Mouse (Mus musculus) midbrain, embryonic 13.5 days (tissue): ENCODE measurements around the gene Crk. TPM values are rescaled to one million over a fixed set of nuclear protein-coding genes. Genes with fewer than 3 reads are reported as not detected.
A peak's percentile ranks its signal among the peaks of the same experiment; 100 is the strongest.
"Not testable (repeated sequence)": the region's sequence is repeated elsewhere in the genome, so short reads cannot be mapped to it uniquely, and the experiment has no call there.

Source experiments
- ATAC-seq: fragments of 200-750 bp; cut with Nextera tagmentation; 2 replicates; pipeline ENCODE4 v1.8.0; 2017; ENCODE audit warnings: mild to moderate bottlenecking, moderate TSS enrichment, moderate library complexity
- H3K27ac ChIP-seq: fragments of 300-500 bp; sonication (generic); 2 replicates; pipeline ENCODE4 v1.5.1; 2015; ENCODE audit warnings: inconsistent platforms, mild to moderate bottlenecking, moderate library complexity
- H3K27me3 ChIP-seq: fragments of 300-500 bp; sonication (generic); 2 replicates; pipeline ENCODE4 v1.6.1; 2015; ENCODE audit warnings: mild to moderate bottlenecking, inconsistent platforms
- H3K36me3 ChIP-seq: fragments of 300-500 bp; sonication (generic); 2 replicates; pipeline ENCODE4 v1.6.1; 2015; ENCODE audit warnings: mild to moderate bottlenecking, inconsistent platforms
- H3K4me1 ChIP-seq: fragments of 300-500 bp; sonication (generic); replicated peaks from 2 replicates; pipeline ENCODE4 v1.6.1; 2015; ENCODE audit warnings: inconsistent platforms
- H3K4me2 ChIP-seq: fragments of 300-500 bp; sonication (generic); replicated peaks from 2 replicates; pipeline ENCODE4 v1.6.1; 2015; ENCODE audit warnings: moderate library complexity, mild to moderate bottlenecking, inconsistent platforms
- H3K4me3 ChIP-seq: fragments of 300-500 bp; sonication (generic); replicated peaks from 2 replicates; pipeline ENCODE4 v1.5.1; 2015; ENCODE audit warnings: mild to moderate bottlenecking, inconsistent platforms
- H3K9ac ChIP-seq: fragments of 300-500 bp; sonication (generic); replicated peaks from 2 replicates; pipeline ENCODE4 v1.6.1; 2015; ENCODE audit warnings: mild to moderate bottlenecking, inconsistent platforms
- H3K9me3 ChIP-seq: fragments of 300-500 bp; sonication (generic); 2 replicates; pipeline ENCODE4 v1.6.1; 2016; ENCODE audit warnings: mild to moderate bottlenecking, inconsistent platforms
- WGBS: fragments of 180-500 bp; shearing (Covaris S2); methylation state at CpG from one replicate; pipeline ENCODE4 v1.1.7; 2015; 5-methylcytosine and 5-hydroxymethylcytosine counted together
- polyA plus RNA-seq: library from polyadenylated mRNA; unstranded; fragments of >200 nt; fragmentation: Nextera tagmentation; extraction: Ambion mirVana; gene quantifications from 2 replicates; pipeline ENCODE4 v1.2.1, GENCODE M21; 2015

The Crk gene
- polyA plus RNA-seq, 1 experiment from 2014 or later, result 129 TPM

DNA sequence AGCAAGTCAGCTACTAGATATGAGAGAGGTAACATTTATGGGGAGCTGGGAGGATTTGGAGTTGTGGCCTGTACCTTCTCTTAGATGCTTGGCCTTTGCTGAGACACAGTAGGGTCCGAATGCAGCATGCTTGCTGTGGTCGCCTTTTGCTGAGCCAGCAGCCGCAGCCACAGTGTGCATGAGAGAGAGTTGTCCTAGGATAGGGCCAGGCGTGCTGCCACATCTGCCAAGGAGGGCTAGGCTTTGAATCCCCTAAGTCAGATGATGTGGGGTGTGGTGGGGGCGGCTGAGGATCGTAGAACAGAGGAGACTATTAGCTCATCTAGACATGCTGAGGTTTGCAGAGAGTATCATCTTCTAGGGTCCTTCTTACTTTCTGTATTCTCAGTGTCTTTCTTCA, 23.7 kb downstream of the Crk start:
- no peak for ATAC-seq
- Histone ChIP-seq H3K27ac (no peak overlapping the region), H3K4me1 (no peaks in the 10 kb centered on the region), H3K4me2 (no peak overlapping the region), H3K9ac (no peak overlapping the region), H3K9me3 (no peaks in the 10 kb centered on the region), H3K36me3 (peaks cover 73% of the 10 kb centered on the region), H3K4me3 (no peak overlapping the region), H3K27me3 (no peaks in the 10 kb centered on the region)
- WGBS, result 95% methylated on average over 6 of the region's 6 CpGs

DNA sequence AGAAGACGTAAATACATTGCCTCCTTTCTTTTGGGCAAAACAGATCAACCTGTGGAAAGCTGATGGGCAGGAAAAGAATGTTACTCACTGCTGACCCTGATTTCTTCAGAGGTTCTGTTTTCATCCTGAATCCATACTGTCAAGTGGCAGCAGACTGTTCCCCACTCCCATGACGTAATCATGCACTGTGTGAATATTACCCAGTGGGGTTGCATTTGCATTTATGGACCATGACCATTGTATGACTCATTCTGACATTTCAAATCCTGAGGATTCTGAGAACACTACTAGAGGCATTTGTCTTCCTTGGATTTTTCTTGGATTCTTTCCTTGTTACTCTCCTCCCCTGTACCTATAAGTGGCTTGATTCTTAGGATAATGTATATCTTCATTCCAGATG, 24.7 kb downstream of the Crk start:
- Histone ChIP-seq H3K27ac (no peak overlapping the region), H3K27me3 (no peaks in the 10 kb centered on the region), H3K4me1 (no peaks in the 10 kb centered on the region), H3K4me2 (no peak overlapping the region), H3K9ac (no peak overlapping the region), H3K9me3 (no peaks in the 10 kb centered on the region), H3K4me3 (no peak overlapping the region), H3K36me3 (peaks cover 68% of the 10 kb centered on the region)
- WGBS, result 92% methylated on average over 2 of the region's 2 CpGs
- ATAC-seq, result no peak

DNA sequence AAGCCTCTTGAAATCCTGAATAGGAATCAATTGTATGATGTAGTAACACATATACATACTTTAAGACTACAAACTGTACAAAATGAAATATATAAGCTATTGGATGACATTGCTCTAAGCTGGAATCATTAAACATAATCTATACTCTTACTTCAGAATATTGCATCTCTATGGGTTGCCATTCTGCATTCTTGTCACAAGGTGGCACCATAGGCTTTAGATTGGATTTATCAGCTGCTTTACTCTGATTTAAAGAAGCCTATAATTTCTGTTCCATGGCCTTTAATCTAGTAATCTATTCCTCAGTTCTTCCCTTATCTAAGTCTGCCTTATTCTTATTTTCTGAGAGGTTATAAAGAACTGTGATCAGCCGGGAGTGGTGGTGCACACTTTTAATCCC, 34.9 kb downstream of the Crk start:
- WGBS, result 85% methylated on average over 1 of the region's 1 CpGs
- Histone ChIP-seq H3K27me3 (no peaks in the 10 kb centered on the region), H3K4me2 (no peak overlapping the region), H3K27ac (no peak overlapping the region), H3K9ac (no peak overlapping the region), H3K4me1 (no peaks in the 10 kb centered on the region), H3K9me3 (no peaks in the 10 kb centered on the region), H3K36me3 (no peaks in the 10 kb centered on the region), H3K4me3 (no peak overlapping the region)
- ATAC-seq, result no peak

DNA sequence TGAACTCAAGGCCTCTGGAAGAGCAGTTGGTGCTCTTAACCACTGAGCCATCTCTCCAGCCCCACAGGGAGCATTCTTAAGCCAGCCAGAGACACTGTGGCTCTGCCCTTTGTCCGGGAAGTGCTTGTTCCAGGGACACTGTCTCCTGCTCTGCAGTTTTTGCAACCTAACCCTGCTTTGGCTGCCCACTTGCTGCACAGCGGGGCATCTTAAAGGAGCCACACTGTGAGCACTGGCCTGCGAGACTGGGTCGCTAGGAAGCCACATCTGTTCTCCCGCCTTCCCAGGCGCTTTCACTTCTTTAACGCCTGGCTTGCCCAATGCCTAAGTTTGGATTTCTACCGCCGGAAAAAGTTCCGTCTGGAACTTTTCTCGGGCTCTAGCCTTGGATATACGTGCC, 36.5 kb downstream of the Crk start:
- Histone ChIP-seq H3K9ac (no peak overlapping the region), H3K4me2 (no peak overlapping the region)

DNA sequence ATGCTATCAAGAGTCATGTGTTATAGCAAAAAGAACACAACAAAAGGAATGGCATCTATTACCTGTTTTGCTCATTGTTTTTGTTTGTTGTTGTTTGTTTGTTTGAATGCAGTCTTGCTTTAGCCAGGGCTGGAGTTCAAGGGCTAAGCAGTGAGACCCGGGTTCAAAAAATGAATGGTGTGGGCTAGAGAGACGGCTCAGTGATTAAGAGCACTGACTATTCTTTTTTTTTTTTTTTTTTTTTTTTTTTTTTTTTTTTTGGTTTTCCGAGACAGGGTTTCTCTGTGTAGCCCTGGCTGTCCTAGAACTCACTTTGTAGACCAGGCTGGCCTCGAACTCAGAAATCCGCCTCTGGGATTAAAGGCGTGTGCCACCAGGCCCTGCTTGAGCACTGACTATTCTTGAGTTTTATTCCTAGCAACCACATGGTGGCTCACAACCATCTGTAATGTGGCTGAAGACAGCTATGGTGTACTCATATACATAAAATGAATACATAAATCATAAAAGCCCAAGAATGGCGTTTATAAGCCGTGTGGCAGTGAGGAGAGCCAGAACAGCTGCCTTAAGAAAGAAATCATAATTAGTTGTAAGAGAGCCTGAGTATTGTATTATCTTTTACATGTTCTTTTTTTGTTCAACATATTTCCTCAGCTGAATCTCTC, 37.7 kb downstream of the Crk start:
- Histone ChIP-seq H3K27me3 (no peaks in the 10 kb centered on the region), H3K36me3 (no peaks in the 10 kb centered on the region), H3K27ac (no peak overlapping the region), H3K4me3 (no peak overlapping the region), H3K9ac (no peak overlapping the region), H3K9me3 (peaks cover 14% of the 10 kb centered on the region; the same call in 1 of the 2 replicates), H3K4me1 (no peaks in the 10 kb centered on the region), H3K4me2 (no peak overlapping the region)
- 87% methylated on average over 8 of the region's 8 CpGs for WGBS
- no peak for ATAC-seq

More for the DNA sequence above, 36.5 kb downstream of the Crk start:
- no peak overlapping the region for H3K27ac ChIP-seq
- H3K4me1 ChIP-seq, result no peaks in the 10 kb centered on the region
- 0 out of 2 replicates have a peak, but pooled peaks cover 5% of the 10 kb centered on the region for H3K9me3 ChIP-seq
- H3K4me3 ChIP-seq, result no peak overlapping the region
- H3K27me3 ChIP-seq, result no peaks in the 10 kb centered on the region
- ATAC-seq, result no peak
- WGBS, result 16% methylated on average over 12 of the region's 12 CpGs
- no peaks in the 10 kb centered on the region for H3K36me3 ChIP-seq

DNA sequence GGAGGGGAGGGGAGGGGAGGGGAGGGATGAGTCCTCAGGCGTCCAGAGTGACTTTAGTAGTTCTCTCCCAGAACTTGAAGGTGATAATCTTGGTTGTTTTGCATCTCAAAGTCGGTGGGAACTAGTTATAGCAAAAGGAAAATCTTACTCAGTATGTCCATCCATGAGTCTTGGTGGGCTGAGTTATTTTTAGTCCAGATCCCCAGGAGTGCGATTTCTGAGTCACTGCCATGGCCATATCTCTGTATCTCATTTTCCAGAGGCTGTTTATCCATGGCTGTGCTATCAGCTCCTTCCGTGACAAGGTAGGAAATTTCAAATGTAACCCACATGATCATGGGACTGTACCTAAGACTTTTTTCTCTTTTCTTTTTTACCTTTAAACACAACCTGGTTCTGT, 43.3 kb downstream of the Crk start:
- Histone ChIP-seq H3K4me1 (no peaks in the 10 kb centered on the region), H3K27me3 (no peaks in the 10 kb centered on the region), H3K4me2 (no peak overlapping the region), H3K27ac (no peak overlapping the region), H3K9me3 (peaks cover 14% of the 10 kb centered on the region; the same call in 1 of the 2 replicates), H3K4me3 (no peak overlapping the region), H3K9ac (no peak overlapping the region), H3K36me3 (no peaks in the 10 kb centered on the region)
- no peak for ATAC-seq
- 60% methylated on average over 4 of the region's 4 CpGs for WGBS

DNA sequence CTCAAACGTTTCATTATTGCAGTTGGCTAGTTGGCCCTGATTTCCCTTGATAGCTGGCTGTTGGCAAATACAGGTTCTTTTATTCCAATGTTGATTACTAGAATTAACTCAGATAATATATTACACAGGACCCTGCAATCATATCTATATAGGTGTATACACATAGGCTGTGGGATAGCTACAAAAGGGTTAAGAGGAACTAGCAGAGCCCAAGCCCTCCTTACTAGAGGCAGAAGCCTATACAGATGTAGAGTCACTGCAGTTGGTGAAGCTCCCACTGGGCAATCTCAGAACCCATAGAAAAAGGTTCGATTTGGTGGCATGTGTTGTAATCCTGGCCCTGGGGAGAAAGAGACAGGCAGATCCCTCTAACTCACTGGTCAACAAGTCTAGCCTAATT, 48.1 kb downstream of the Crk start:
- Histone ChIP-seq H3K9ac (no peak overlapping the region), H3K4me1 (peaks cover 8% of the 10 kb centered on the region), H3K27ac (no peak overlapping the region), H3K4me3 (no peak overlapping the region), H3K4me2 (no peak overlapping the region), H3K9me3 (no peaks in the 10 kb centered on the region), H3K27me3 (no peaks in the 10 kb centered on the region), H3K36me3 (no peaks in the 10 kb centered on the region)
- no peak for ATAC-seq
- WGBS, result 85% methylated on average over 2 of the region's 2 CpGs

DNA sequence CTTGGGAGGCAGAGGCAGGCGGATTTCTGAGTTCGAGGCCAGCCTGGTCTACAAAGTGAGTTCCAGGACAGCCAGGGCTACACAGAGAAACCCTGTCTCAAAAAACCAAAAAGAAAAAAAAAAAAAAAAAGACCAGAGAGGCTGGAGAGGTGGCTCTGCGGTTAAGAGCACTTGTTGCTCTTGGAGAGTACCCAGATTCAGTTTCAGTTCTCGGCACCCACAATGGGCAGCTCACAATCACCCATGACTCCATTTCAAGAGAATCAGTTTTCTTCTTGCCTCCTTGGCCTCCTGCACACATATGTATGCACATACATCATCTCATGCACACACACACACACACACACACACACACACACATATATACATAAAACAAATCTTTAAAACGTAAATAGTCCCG, 48.6 kb downstream of the Crk start:
- H3K27ac ChIP-seq, H3K9ac ChIP-seq, H3K4me2 ChIP-seq, ATAC-seq, H3K9me3 ChIP-seq, H3K27me3 ChIP-seq, H3K4me3 ChIP-seq, H3K36me3 ChIP-seq: not testable (repeated sequence)
- whole genome bisulfite sequencing, result 92% methylated on average over 6 of the region's 6 CpGs
- peaks cover 10% of the 10 kb centered on the region for H3K4me1 ChIP-seq

DNA sequence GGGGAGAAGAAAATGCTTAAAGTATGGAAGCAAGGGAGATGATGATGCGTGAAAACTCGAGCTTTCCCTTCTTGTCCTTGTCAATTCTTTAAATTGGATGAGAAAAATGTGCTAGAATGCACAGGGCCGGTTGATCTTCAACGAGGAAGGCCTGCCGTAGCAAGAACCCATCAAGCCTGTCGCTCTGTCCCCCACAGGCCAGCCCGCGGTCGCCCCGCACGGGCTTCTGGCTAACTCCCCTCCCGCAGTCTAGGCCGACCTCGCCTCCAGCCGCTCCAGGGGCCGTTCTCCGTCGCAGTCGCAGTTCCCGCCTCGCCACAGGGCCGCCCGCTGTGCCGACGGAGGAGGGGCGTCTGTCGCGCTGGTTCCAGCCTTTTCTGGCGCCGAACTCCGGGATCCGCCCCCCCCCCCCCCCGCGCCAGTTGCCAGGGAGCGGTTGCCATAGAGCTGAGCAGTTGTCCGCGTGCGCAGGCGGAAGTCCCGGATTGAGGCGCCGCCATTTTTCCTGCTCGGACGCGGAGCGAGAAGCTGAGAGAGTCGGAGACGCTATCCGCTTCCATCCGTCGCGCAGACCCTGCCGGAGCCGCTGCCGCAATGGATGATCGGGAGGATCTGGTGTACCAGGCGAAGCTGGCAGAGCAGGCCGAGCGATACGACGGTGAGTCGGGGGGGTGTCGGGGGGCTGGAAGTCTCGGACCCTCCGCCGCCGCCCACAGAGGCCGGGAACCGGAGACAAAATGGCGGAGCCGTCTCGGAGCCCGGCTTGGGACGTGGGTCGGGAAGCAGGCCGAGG, 53.6 kb downstream of the Crk start, which contains the start of gene Ywhae:
Gene Ywhae (plus strand): TSS at position 436 of the 793 bp plus-strand sequence.
- Histone ChIP-seq H3K36me3 (no peaks in the 10 kb centered on the region), H3K27me3 (no peaks in the 10 kb centered on the region), H3K4me3 (peak within 1 kb of the TSS; percentile 69), H3K4me1 (peaks cover 39% of the 10 kb centered on the region), H3K27ac (peak within 1 kb of the TSS; percentile 100), H3K4me2 (peak within 1 kb of the TSS; percentile 88), H3K9me3 (no peaks in the 10 kb centered on the region), H3K9ac (peak within 1 kb of the TSS; percentile 98)
- under 1% methylated on average over 71 of the region's 76 CpGs for WGBS
- ATAC-seq, result peak; percentile 94

DNA sequence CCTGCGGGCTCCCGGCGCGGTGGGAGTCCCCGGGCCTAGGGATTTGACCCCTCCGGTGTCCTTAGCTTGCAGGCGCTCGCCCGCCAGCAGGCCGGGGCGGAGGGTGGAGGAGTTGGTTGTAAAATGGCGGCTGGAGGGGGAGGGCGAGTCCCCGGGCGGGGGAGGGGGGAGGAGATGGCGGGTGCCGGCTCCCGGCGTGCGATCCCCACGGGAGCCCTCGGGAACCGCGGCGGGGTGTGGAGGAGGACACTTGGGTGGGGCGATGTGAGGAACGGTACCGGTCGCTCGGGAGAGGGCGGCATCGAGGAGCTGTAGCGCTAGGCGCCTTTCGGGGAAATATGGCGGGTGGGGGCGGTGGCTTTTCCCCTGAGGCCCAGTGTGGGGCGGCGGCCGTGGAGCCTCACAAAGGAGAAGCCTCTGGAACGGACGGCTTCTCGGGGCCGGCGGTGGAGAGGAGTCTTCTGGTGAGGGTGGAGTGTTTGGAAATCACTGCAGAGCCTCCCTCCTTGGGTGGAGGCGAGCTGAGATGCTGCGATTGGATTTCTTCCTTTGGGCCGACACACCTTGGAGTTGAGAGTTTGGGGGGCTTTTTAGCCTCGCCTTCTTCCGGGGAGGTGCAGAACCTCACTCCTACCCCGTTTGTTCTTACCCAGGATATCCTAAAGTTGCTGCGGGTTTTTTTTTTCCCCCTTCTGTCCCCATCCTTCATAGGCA, 54.3 kb downstream of the Crk start:
- peak; percentile 68 for ATAC-seq
- Histone ChIP-seq H3K4me1 (peaks cover 46% of the 10 kb centered on the region), H3K4me2 (peak overlapping the region; percentile 88), H3K9me3 (no peaks in the 10 kb centered on the region), H3K4me3 (peak overlapping the region; percentile 69), H3K36me3 (no peaks in the 10 kb centered on the region), H3K27ac (peak overlapping the region; percentile 100), H3K9ac (peak overlapping the region; percentile 98), H3K27me3 (no peaks in the 10 kb centered on the region)
- WGBS, result under 1% methylated on average over 48 of the region's 52 CpGs

DNA sequence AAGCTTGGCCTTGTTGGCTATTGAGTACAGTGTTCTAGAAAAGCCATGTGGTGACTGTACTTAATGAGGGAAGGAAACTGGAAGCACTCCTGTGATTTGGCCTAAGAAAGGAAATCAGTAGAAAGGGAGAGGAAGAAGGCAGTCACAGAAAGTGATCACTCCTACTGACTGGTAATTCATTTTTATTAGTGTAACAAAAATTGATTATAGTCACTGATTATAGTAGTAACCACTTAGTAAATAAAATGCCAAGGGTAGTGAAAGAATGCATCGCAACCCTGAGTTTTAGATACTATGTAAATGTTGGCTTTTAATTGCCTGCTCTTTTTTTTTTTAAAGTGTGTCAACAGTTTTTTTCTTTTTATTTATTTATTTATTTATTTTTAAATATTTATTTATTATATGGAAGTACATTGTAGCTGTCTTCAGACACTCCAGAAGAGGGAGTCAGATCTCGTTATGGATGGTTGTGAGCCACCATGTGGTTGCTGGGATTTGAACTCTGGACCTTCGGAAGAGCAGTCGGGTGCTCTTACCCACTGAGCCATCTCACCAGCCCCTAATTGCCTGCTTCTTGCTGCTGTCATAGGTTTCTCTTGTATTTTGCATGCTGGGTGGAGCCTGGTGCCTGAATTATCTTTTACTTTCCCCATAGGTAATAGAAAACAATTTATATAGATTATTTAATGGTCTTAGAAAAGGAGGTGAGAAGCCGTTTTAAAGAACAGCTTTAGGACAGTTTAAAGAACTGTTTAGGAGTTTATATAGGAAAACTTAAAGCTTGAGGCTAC, 56.6 kb downstream of the Crk start:
- WGBS, result 89% methylated on average over 5 of the region's 5 CpGs
- Histone ChIP-seq H3K9ac (peak overlapping the region; percentile 98), H3K36me3 (peaks cover 8% of the 10 kb centered on the region), H3K4me3 (peak overlapping the region; percentile 69), H3K4me1 (peaks cover 48% of the 10 kb centered on the region), H3K27me3 (no peaks in the 10 kb centered on the region), H3K4me2 (peak overlapping the region; percentile 88), H3K27ac (no peak overlapping the region), H3K9me3 (no peaks in the 10 kb centered on the region)
- no peak for ATAC-seq
